Mouse (Mus musculus) ovary, adult 2 months (tissue): ENCODE measurements around the gene Cand1. TPM values are rescaled to one million over a fixed set of nuclear protein-coding genes. Genes with fewer than 3 reads are reported as not detected.

Experiments
- polyA plus RNA-seq: library from polyadenylated mRNA; depleted of rRNA; stranded (reverse); fragments of >200 nt; gene quantifications from 2 replicates; pipeline ENCODE4 v1.2.3, GENCODE M21; 2012; rRNA removed

Gene Cand1
- 35.0 and 45.4 TPM in 2 replicates for polyA plus RNA-seq

GRCm38 (mm10) chr10:119239969-119240721 is at the start of gene Cand1:
TSS of gene Cand1 (minus strand) at chr10:119240055.

Other genes starting within 250 kb of the Cand1 start
- 1.0 and 1.2 TPM in 2 replicates for gene Grip1, start 213.8 kb upstream of the Cand1 start, polyA plus RNA-seq